Mouse (Mus musculus) olfactory bulb, adult 2 months (tissue): ENCODE results near the gene Hist2h2be.

Experiments used
- CTCF ChIP-seq: fragments of 200-500 bp; IDR thresholded peaks from 2 replicates; pipeline ENCODE4 v1.5.1; 2012; ENCODE audit warnings: low read depth, mild to moderate bottlenecking, low read length, moderate library complexity; ENCODE audit not compliant: insufficient read depth
- POLR2A ChIP-seq: fragments of 200-500 bp; IDR thresholded peaks from 2 replicates; pipeline ENCODE4 v1.6.1; 2012; ENCODE audit warnings: mild to moderate bottlenecking, low read depth, low read length, moderate library complexity; ENCODE audit not compliant: insufficient read depth

DNA sequence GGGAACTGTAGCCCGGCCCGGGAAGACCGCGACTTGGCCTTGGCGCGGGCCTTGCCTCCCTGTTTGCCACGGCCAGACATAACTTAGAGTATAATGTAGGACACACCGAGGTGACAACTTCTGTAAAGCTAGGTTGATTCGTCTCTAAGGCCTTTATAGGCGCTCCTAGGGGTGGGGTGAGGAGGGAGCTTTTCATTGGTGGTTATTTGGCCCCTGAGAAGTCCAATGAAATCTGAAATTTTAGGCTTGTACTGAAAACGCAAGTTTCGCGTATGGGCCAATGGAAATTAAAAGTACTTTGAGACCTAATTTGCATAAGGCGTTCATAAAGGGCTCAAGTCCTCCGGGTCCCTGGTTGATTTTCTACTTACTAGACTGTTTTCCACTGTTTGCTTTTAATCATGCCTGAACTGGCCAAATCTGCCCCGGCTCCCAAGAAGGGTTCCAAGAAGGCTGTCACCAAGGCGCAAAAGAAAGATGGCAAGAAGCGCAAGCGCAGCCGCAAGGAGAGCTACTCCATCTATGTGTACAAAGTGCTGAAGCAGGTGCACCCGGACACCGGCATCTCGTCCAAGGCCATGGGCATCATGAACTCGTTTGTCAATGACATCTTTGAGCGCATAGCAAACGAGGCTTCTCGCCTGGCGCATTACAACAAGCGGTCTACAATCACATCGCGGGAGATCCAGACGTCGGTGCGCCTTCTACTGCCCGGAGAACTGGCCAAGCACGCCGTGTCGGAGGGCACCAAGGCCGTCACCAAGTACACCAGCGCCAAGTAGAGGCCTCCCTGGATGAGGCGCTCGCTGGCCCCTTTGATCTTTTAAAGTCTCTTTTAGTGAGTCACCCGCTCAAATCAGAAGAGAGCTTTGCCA lies at the start of gene Hist2h2be, which contains the start of gene Hist2h2ac:
- TF ChIP-seq CTCF = no peak
- peak; percentile 51; the same call in 1 of the 2 replicates for TF ChIP-seq POLR2A
